Mouse (Mus musculus) CH12.LX (cell line): ENCODE measurements around the gene Camk2n1. TPM values are rescaled to one million over a fixed set of nuclear protein-coding genes. Genes with fewer than 3 reads are reported as not detected.

ENCODE experiments used
- DNase-seq: peaks from one replicate; pipeline ENCODE4 v3.0.0-alpha.2; 2013; ENCODE audit errors: extremely low read depth
- H3K27ac ChIP-seq: 2 replicates; pipeline ENCODE4 v1.5.1; 2012; ENCODE audit warnings: low read depth, mild to moderate bottlenecking, control low read depth, moderate library complexity; ENCODE audit not compliant: insufficient read depth
- H3K27me3 ChIP-seq: replicated peaks from 2 replicates; pipeline ENCODE3; 2012; ENCODE audit warnings: inconsistent platforms
- H3K36me3 ChIP-seq, 2 experiments: replicated peaks in 1 of 2; 2 replicates each; pipeline versions ENCODE3 to v1.6.1; 2012; ENCODE audit warnings: inconsistent platforms in 1 of 2, low read length in 1 of 2, mild to moderate bottlenecking in 1 of 2, mixed read lengths in 1 of 2, moderate library complexity in 1 of 2; ENCODE audit not compliant: control insufficient read depth in 1 of 2, insufficient read depth in 1 of 2
- H3K4me1 ChIP-seq, 2 experiments: 2 replicates each; pipeline ENCODE4 v1.6.1; 2012; ENCODE audit warnings: inconsistent platforms in 1 of 2, moderate library complexity in 1 of 2; ENCODE audit not compliant: insufficient read depth in 2 of 2, control insufficient read depth in 1 of 2
- H3K4me2 ChIP-seq: 2 replicates; pipeline ENCODE4 v1.6.1; 2012; ENCODE audit warnings: low read depth, mild to moderate bottlenecking, control low read depth; ENCODE audit not compliant: poor library complexity, insufficient read depth, severe bottlenecking
- H3K4me3 ChIP-seq, 3 experiments: fragments of 150-350 bp in 1 of 3; sonication (generic) in 1 of 3; replicated peaks in 1 of 3; 2 replicates each; pipeline versions ENCODE3 to v1.5.1; 2011 to 2012; ENCODE audit warnings: low read depth in 2 of 3, low read length in 2 of 3, mild to moderate bottlenecking in 2 of 3, moderate library complexity in 2 of 3, control low read depth in 1 of 3, improper control_type of control experiment in 1 of 3, inconsistent platforms in 1 of 3, mixed read lengths in 1 of 3; ENCODE audit not compliant: poor library complexity in 1 of 3
- H3K79me2 ChIP-seq: replicated peaks from 2 replicates; pipeline ENCODE4 v1.6.1; 2012; ENCODE audit warnings: mild to moderate bottlenecking, moderate library complexity; ENCODE audit not compliant: control insufficient read depth, poor library complexity, insufficient read depth, severe bottlenecking; ENCODE audit errors: extremely low read depth
- H3K9ac ChIP-seq: 2 replicates; pipeline ENCODE4 v1.6.1; 2012; ENCODE audit warnings: low read depth, mild to moderate bottlenecking, control low read depth, moderate library complexity; ENCODE audit not compliant: insufficient read depth
- H3K9me3 ChIP-seq: replicated peaks from 2 replicates; pipeline ENCODE3; 2012; ENCODE audit warnings: low read length, inconsistent platforms, mixed read lengths
- BHLHE40 ChIP-seq: IDR thresholded peaks from 2 replicates; pipeline ENCODE4 v1.6.1; 2011; ENCODE audit warnings: mild to moderate bottlenecking, low read depth, low read length, improper control_type of control experiment
- E2F4 ChIP-seq: IDR thresholded peaks from 2 replicates; pipeline ENCODE4 v1.6.1; 2011; ENCODE audit warnings: low read depth, low read length, improper control_type of control experiment; ENCODE audit not compliant: insufficient replicate concordance
- ELF1 ChIP-seq: IDR thresholded peaks from 2 replicates; pipeline ENCODE4 v1.6.1; 2014; ENCODE audit warnings: low read depth, mild to moderate bottlenecking, inconsistent platforms, low read length, improper control_type of control experiment
- GABPA ChIP-seq: IDR thresholded peaks from 2 replicates; pipeline ENCODE4 v1.6.1; 2012; ENCODE audit warnings: low read depth, low read length, improper control_type of control experiment, inconsistent platforms; ENCODE audit not compliant: insufficient replicate concordance
- IRF4 ChIP-seq: IDR thresholded peaks from 2 replicates; pipeline ENCODE4 v1.6.1; 2014; ENCODE audit warnings: low read depth, mild to moderate bottlenecking, inconsistent platforms, low read length, improper control_type of control experiment
- JUND ChIP-seq: conservative IDR thresholded peaks from 2 replicates; pipeline ENCODE4 v1.6.1; 2011; ENCODE audit warnings: low read depth, low read length, improper control_type of control experiment
- MAZ ChIP-seq: IDR thresholded peaks from 2 replicates; pipeline ENCODE4 v1.6.1; 2012; ENCODE audit warnings: low read depth, mild to moderate bottlenecking, inconsistent platforms, low read length, improper control_type of control experiment, moderate library complexity
- NELFE ChIP-seq: IDR thresholded peaks from 2 replicates; pipeline ENCODE4 v1.6.1; 2011; ENCODE audit warnings: low read depth, low read length, improper control_type of control experiment
- NRF1 ChIP-seq: IDR thresholded peaks from 2 replicates; pipeline ENCODE4 v1.6.1; 2014; ENCODE audit warnings: low read depth, mild to moderate bottlenecking, inconsistent platforms, low read length, improper control_type of control experiment, moderate library complexity
- PAX5 ChIP-seq: IDR thresholded peaks from 2 replicates; pipeline ENCODE4 v1.6.1; 2012; ENCODE audit warnings: low read length, inconsistent platforms, mixed read lengths
- POLR2A ChIP-seq: IDR thresholded peaks from 2 replicates; pipeline ENCODE4 v1.6.1; 2011; ENCODE audit warnings: low read depth, mild to moderate bottlenecking, improper control_type of control experiment, low read length
- RCOR1 ChIP-seq: conservative IDR thresholded peaks from 2 replicates; pipeline ENCODE4 v1.6.1; 2012; ENCODE audit warnings: low read depth, mild to moderate bottlenecking, inconsistent platforms, low read length, improper control_type of control experiment
- SIN3A ChIP-seq: IDR thresholded peaks from 2 replicates; pipeline ENCODE4 v1.6.1; 2012; ENCODE audit warnings: low read length, improper control_type of control experiment, inconsistent platforms
- SMC3 ChIP-seq: IDR thresholded peaks from 2 replicates; pipeline ENCODE4 v1.6.1; 2011; ENCODE audit warnings: low read depth, low read length, improper control_type of control experiment
- UBTF ChIP-seq: IDR thresholded peaks from 2 replicates; pipeline ENCODE4 v1.6.1; 2012; ENCODE audit warnings: low read depth, mild to moderate bottlenecking, inconsistent platforms, low read length, improper control_type of control experiment, moderate library complexity
- USF1 ChIP-seq: IDR thresholded peaks from 2 replicates; pipeline ENCODE4 v1.6.1; 2014; ENCODE audit warnings: low read depth, mild to moderate bottlenecking, inconsistent platforms, low read length, improper control_type of control experiment
- USF2 ChIP-seq: conservative IDR thresholded peaks from 2 replicates; pipeline ENCODE4 v1.6.1; 2011; ENCODE audit warnings: low read depth, low read length, improper control_type of control experiment
- dilution Hi-C: fragments of 300-500 bp; cut with MboI; formaldehyde crosslinking; loops from 2 replicates; pipeline ENCODE4 v1.14.3; 2020; ENCODE audit warnings: low sequenced_read_pairs; ENCODE audit not compliant: extremely low pct_unique_long_range_greater_than_20kb, extremely low pct_ligation_motif_present
- in situ Hi-C: fragments of 300-500 bp; cut with MboI; formaldehyde crosslinking; loops from 3 replicates; pipeline ENCODE4 v1.14.3; 2019; ENCODE audit warnings: low sequenced_read_pairs, low pct_ligation_motif_present, low pct_unique_long_range_greater_than_20kb, mixed read lengths
- polyA plus RNA-seq: library from polyadenylated mRNA; unstranded; fragments of >175 nt; gene quantifications from 2 replicates; pipeline ENCODE4 v1.2.1, GENCODE M21; 2012; ENCODE audit warnings: low read depth; ENCODE audit not compliant: insufficient read length
- total RNA-seq, 2 experiments: library from RNA; depleted of rRNA; stranded (reverse); fragments of 300-350 nt in 1 of 2; fragments of >200 nt in 1 of 2; gene quantifications; 2 replicates each; pipeline ENCODE4 v1.2.3; 2012 to 2014

Camk2n1 gene
- total and polyA plus RNA-seq, 3 experiments: 0.13 TPM; not detected in 2

GRCm38 (mm10) chr4:138448872-138449615 is 5.1 kb upstream of the Camk2n1 start:
- TF ChIP-seq JUND (no peak), MAZ (no peak), USF2 (no peak), PAX5 (no peak), ELF1 (no peak), USF1 (no peak), SIN3A (no peak), POLR2A (no peak), UBTF (no peak), IRF4 (no peak), SMC3 (no peak), NELFE (no peak), BHLHE40 (no peak), NRF1 (no peak)
- in situ Hi-C loops: loop anchor here (10.0 kb wide), 1 partner anchor 406 kb away; no protein-coding TSS in a partner anchor
- no peak for DNase-seq
- H3K9ac ChIP-seq: no peak overlapping the region
- H3K4me2 ChIP-seq: no peak overlapping the region
- dilution Hi-C loops: no loop called here
- H3K36me3 ChIP-seq: no peaks in the 10 kb centered on the region
- no peak overlapping the region for H3K27ac ChIP-seq
- no peak overlapping the region for H3K4me3 ChIP-seq
- no peaks in the 10 kb centered on the region for H3K79me2 ChIP-seq
- H3K27me3 ChIP-seq: peaks cover 61% of the 10 kb centered on the region
- H3K9me3 ChIP-seq: peaks cover 2% of the 10 kb centered on the region
- peaks cover 0 to 12% of the 10 kb centered on the region in 2 experiments; a peak in 2 of 4 replicates for H3K4me1 ChIP-seq

GRCm38 (mm10) chr4:138449636-138450314 is 4.3 kb upstream of the Camk2n1 start:
- Histone ChIP-seq H3K4me1 (peaks cover 0 to 12% of the 10 kb centered on the region in 2 experiments; a peak in 2 of 4 replicates), H3K36me3 (no peaks in the 10 kb centered on the region), H3K9ac (no peak overlapping the region), H3K4me2 (no peak overlapping the region), H3K79me2 (no peaks in the 10 kb centered on the region), H3K4me3 (no peak overlapping the region), H3K9me3 (peaks cover 2% of the 10 kb centered on the region), H3K27ac (no peak overlapping the region), H3K27me3 (peaks cover 68% of the 10 kb centered on the region)
- no peak for TF ChIP-seq RCOR1
- no peak for TF ChIP-seq GABPA
- TF ChIP-seq E2F4: no peak
- no peak for TF ChIP-seq IRF4
- in situ Hi-C loops: loop anchor here (5.0 to 10.0 kb wide), 2 partner anchors 113 to 405 kb away; no protein-coding TSS in a partner anchor
- DNase-seq: no peak
- dilution Hi-C loops: no loop called here
